Mouse (Mus musculus) left cerebral cortex, postnatal 14 days (tissue): ENCODE data around the gene Kif26b. TPM values are rescaled to one million over a fixed set of nuclear protein-coding genes. Genes with fewer than 3 reads are reported as not detected.

Experiments
- DNase-seq, 2 experiments: peaks; one replicate each; pipeline ENCODE4 v3.0.0; 2021 to 2022; ENCODE audit warnings: low spot score in 2 of 2, mixed read lengths in 1 of 2
- intact Hi-C: fragments of 180-260 bp; cut with DNase I; formaldehyde crosslinking; loops from one replicate; pipeline ENCODE4 v1.15.1; 2025
- total RNA-seq, 2 experiments: library from RNA; stranded (reverse); gene quantifications; 2 replicates each; pipeline ENCODE4 v1.2.3; 2021

Kif26b gene
- total RNA-seq, 2 experiments from 2014 or later = 11.6 to 11.8 TPM

DNA sequence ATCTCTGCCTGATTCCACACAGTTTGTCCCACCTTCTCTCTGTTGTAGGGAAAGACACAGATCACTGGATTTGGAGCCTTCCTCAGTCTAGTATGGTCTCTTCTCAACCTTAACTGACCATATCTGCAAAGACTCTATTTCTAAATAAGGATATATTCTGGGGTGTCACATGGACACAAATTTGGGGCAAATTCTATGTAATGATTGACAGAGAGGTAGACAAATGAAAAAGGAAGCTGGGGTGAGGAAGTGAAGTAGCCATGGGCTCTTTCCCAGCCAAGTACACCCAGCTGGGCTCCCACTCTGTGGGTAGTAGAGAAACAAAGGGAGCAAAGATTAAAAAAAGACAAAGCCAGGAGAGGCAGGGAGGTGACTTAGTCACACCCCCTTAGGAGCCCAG is 158.0 kb downstream of the Kif26b start:
- intact Hi-C loops = no loop called here
- no peak for DNase-seq

GRCm38 (mm10) chr1:178689512-178689911 is 160.6 kb downstream of the Kif26b start:
- intact Hi-C loops = loop anchor here (2.0 kb wide), 1 partner anchor 161 kb away; the partner anchor contains the start of gene Kif26b
- peak in 1 of 2 experiments; percentile 9 for DNase-seq

DNA sequence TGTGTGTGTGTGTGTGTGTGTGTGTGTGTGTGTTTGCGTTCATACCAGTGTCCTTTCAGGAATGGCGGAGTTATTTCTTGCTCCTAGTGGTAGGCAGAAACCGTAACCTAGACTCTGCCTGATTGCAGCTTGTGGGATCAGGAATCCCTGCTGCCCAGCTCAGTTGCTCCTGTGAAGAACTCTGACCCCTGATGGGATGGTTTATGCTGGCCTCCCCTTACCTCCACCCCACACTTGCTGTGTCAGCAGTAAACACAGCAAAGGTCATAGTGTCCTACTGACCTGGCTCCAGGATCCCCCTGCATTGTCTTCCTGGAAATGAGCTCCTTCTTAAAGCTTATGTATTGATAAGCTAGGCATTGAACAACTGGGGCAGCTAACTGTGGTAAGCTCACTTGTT is 162.8 kb downstream of the Kif26b start:
- DNase-seq = no peak
- intact Hi-C loops = no loop called here

- DNase-seq = no peak
- intact Hi-C loops = no loop called here
Observed at GRCm38 (mm10) chr1:178700102-178700501, 171.2 kb downstream of the Kif26b start.

- no peak for DNase-seq
- intact Hi-C loops = no loop called here
Observed at GRCm38 (mm10) chr1:178703496-178703895, 174.6 kb downstream of the Kif26b start.

- no peak for DNase-seq
- intact Hi-C loops = no loop called here
Observed at GRCm38 (mm10) chr1:178707925-178708351, 179.0 kb downstream of the Kif26b start.

DNA sequence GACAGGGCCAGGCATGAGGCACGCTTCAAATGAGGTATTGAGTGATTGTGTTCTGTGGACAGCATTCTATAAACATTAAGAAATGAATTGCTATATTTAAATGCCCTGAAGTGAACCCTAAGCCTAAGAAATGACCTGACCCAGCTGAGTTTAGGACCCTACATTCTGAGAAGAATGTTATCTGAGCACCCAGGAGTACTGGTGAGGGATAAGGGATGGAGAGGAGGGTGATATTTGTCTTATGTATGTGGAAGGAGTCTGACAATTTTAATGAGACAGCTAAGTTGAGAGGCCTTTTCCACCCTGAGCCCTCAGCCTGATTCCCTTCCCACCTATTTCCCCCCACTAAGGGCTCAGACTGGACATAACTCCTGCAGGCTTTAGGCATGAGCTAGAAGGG is 179.4 kb downstream of the Kif26b start:
- intact Hi-C loops = no loop called here
- DNase-seq = no peak

DNA sequence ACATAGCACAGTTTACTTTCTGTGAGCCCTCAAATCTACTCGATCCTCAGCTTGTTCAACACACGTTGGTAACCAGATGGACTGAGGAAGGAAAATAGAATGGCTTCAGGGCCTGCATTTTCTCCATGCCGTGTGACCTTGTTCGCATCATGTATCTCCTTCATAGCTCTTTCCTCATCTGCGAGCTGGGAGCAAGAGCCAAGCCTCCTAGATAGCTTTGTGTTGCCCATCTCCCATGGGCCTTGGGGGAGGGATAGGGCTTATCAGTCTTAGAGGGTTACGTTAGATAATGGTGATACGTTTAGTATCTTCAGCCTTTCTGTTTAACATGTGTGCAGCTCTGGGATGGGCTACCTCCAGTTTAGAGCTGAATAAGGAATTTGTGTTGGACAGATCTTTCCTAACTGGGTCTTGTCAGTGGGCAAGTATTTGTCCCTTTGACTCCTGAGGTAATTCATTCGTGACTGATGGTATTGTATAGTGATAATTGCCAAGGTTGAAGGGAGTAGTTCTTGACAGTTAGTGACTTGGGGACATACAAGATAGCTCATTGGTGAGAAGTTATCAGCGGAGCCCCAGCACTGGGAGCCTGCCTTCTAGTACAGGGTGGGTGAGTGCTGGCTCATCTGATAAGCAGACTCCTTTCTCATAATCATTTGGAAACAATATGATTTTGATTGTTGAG is 183.4 kb downstream of the Kif26b start:
- intact Hi-C loops = no loop called here
- DNase-seq = no peak

DNA sequence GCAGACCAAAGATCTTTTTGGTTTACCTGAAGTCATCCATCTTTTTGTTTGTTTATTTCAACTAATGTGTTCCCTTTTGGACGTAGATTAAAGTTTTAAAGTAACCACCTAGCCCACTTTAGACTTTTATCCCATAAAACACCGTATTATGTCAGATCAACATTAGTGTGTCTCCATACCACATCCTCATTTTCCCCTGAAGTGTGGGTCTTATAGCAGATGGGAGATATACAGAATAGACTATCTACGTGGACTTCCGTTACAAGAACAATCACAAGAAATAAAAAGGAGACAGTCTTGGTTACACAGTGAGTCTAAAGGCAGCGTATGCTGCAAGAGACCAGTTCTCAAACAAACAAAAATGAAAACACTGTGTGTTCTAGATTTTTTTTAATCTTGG is 185.3 kb downstream of the Kif26b start:
- intact Hi-C loops = no loop called here
- DNase-seq = no peak

- intact Hi-C loops = no loop called here
- DNase-seq = no peak
Observed at GRCm38 (mm10) chr1:178716411-178716810, 187.5 kb downstream of the Kif26b start.

- no peak for DNase-seq
- intact Hi-C loops = no loop called here
Observed at GRCm38 (mm10) chr1:178720821-178721220, 191.9 kb downstream of the Kif26b start.

GRCm38 (mm10) chr1:178722793-178723192 is 193.9 kb downstream of the Kif26b start:
- no peak for DNase-seq
- intact Hi-C loops = no loop called here

DNA sequence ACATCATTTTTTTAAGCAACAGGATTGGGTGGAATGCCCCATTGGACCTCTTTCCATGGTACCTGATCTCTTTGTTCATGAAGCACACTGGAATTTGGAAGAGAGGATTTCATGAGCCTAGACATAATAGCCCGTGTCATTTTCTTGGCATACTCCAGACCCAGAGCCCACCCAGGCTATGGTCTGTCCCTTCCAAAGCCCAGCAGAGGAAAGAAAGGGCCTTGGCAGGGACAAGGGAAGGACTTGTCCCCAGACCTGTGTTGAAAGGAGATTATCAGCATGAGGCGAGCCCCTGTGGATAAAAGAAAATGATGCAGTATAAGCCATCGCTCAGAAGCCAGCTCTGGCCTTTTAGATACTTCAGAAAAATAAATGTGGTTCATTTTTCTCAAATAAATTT is 196.6 kb downstream of the Kif26b start:
- intact Hi-C loops = no loop called here
- DNase-seq = no peak

GRCm38 (mm10) chr1:178728256-178728655 is 199.3 kb downstream of the Kif26b start:
- no peak for DNase-seq
- intact Hi-C loops = no loop called here

- intact Hi-C loops = no loop called here
- DNase-seq = no peak
Observed at GRCm38 (mm10) chr1:178730271-178730670, 201.3 kb downstream of the Kif26b start.

DNA sequence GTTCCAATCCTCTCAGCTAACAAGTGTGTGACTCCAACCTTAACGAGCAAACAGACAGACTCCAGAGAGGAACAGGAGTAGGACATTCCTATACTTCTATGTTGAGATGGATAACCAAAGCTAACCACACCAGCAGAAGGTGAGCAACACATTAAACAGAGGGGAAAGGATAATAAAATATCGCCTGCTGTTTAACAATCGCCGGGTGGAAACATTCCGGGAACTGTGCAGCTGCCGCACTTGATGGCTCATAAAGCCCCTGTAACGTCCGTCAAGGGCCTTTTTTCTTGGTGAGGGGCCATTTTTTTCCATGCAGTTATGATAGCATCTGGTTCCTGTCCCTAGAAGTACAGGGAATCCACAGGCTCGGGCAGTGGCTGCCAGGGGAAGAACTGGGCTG is 204.1 kb downstream of the Kif26b start:
- no peak for DNase-seq
- intact Hi-C loops = no loop called here

GRCm38 (mm10) chr1:178734576-178734975 is 205.7 kb downstream of the Kif26b start:
- no peak for DNase-seq
- intact Hi-C loops = no loop called here

DNA sequence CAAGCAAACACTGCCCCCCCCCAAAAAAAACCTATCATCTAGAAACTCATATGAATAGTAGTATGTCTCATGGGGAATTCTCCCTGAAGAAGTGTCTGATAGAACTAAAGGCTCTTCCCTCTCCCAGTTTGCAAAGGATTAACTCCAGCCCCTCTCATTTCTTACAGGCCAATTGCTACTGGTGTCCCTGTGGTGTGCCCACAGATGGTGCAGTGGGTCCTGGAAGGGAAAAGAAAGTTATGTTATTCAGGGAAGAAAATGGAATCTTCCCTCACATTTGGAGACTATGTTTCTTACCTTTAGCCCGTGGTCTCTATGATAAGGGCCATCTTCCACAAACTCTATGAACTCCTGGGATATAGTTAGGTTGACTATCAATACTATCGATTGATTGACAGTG is 208.0 kb downstream of the Kif26b start:
- intact Hi-C loops = no loop called here
- DNase-seq = no peak

DNA sequence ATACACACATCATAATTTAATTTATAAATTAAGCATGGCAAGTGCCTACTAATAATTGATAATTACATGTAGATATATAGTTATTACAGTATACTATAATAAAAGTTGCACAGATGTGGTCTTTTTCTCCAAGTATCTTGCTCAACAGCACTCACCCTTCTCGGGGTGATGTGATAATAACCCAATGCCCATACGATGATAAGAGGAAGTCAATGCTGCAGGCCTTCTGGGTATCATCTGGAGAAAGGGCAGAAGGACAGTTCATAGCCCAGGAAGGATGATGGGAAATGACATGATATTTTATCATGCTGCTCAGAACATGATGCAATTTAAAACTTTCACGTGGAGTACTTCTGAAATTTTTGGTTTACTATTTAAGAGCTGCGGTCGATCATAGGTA is 214.9 kb downstream of the Kif26b start:
- DNase-seq = no peak
- intact Hi-C loops = no loop called here

- intact Hi-C loops = no loop called here
- DNase-seq = no peak
Observed at GRCm38 (mm10) chr1:178744526-178744925, 215.6 kb downstream of the Kif26b start.

- DNase-seq = no peak
- intact Hi-C loops = no loop called here
Observed at GRCm38 (mm10) chr1:178744961-178745360, 216.0 kb downstream of the Kif26b start.

GRCm38 (mm10) chr1:178745471-178745870 is 216.5 kb downstream of the Kif26b start:
- peak; percentile 19 to 43 for DNase-seq
- intact Hi-C loops = no loop called here
